Mouse (Mus musculus): ENCODE measurements at regions not wholly inside any gene's neighbourhood (a gene's known extent, or its start where the extent isn't known, plus 50 kb on each side); places are given as distances from the start of the nearest gene placed in this dataset.

- Histone ChIP-seq H3K4me3 (ENCODE audit: low read depth, low read length) (no peak overlapping the region), H3K36me3 (replicated peaks; ENCODE audit: control insufficient read depth, insufficient read depth, low read length) (no peaks in the 10 kb centered on the region), H3K27ac (ENCODE audit: low read depth) (no peak overlapping the region), H3K4me2 (ENCODE audit: low read depth, low read length) (no peak overlapping the region), H3K27me3 (ENCODE audit: control insufficient read depth, insufficient read depth, low read length) (no peaks in the 10 kb centered on the region), H3K4me1 (ENCODE audit: control insufficient read depth, insufficient read depth) (no peaks in the 10 kb centered on the region), H3K9me3 (replicated peaks; ENCODE audit: control insufficient read depth, low read length) (no peaks in the 10 kb centered on the region), H3K9ac (replicated peaks; ENCODE audit: low read depth, low read length) (no peak overlapping the region)
- DNase-seq (ENCODE audit: low spot score) (no peak), ATAC-seq (ENCODE audit: insufficient read depth, low read depth) (no peak; the same call in 1 of the 2 replicates)
- WGBS, result 64% methylated on average over 6 of the region's 6 CpGs
- TF ChIP-seq EP300 (IDR thresholded peaks at IDR 0.05; ENCODE audit: low read depth) (no peak), CTCF (IDR thresholded peaks at IDR 0.05; ENCODE audit: low read depth) (no peak)
Observed at GRCm38 (mm10) chr7:71837845-71838244, 468.6 kb downstream of the Mctp2 start.

DNA sequence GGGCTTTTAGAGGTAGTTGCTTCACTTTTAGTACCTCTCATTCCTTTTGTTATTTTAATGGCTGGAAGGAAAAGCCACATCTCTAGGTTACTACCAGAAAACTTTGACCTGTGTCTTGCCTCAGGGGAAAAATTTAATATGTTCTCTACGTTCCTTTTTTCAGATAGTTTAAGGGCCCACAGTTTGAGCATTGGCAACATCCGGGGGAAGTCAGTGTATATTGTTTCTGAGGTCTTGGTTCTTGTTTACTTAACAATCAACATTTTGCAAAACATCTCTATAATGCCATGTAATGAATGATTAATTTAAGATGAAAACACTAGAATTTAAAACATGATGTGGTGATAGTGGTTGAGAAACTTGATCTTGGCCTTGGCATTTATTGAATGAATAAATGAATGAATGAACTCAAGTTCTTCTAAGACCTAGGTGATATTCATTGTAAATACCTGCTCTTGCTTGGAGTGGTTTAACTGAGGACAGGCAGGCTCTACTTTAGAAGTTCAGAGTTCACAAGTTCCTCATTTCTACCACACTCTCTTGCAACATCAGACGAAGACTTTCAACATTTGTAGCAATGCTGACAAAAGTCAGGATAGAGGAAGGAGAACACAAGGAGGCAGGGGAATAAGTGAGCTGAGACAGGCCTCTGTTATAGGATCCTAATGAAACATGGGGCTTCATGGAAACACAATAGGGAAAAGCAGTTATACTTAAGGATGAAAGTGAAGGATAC is 474.4 kb downstream of the Mctp2 start:
- 76% methylated on average over 3 of the region's 3 CpGs for WGBS
- no peak for DNase-seq (ENCODE audit: low spot score)
- TF ChIP-seq EP300 (IDR thresholded peaks at IDR 0.05; ENCODE audit: low read depth), result no peak
- no peaks in the 10 kb centered on the region for H3K9me3 ChIP-seq (replicated peaks; ENCODE audit: control insufficient read depth, low read length)
- H3K27ac ChIP-seq (ENCODE audit: low read depth), result no peak overlapping the region
- H3K4me1 ChIP-seq (ENCODE audit: control insufficient read depth, insufficient read depth), result no peaks in the 10 kb centered on the region
- no peak overlapping the region for H3K4me3 ChIP-seq (ENCODE audit: low read depth, low read length)
- H3K36me3 ChIP-seq (replicated peaks; ENCODE audit: control insufficient read depth, insufficient read depth, low read length), result no peaks in the 10 kb centered on the region
- no peak for ATAC-seq (ENCODE audit: insufficient read depth, low read depth)
- H3K27me3 ChIP-seq (ENCODE audit: control insufficient read depth, insufficient read depth, low read length), result no peaks in the 10 kb centered on the region
- no peak overlapping the region for H3K9ac ChIP-seq (replicated peaks; ENCODE audit: low read depth, low read length)
- no peak overlapping the region for H3K4me2 ChIP-seq (ENCODE audit: low read depth, low read length)

DNA sequence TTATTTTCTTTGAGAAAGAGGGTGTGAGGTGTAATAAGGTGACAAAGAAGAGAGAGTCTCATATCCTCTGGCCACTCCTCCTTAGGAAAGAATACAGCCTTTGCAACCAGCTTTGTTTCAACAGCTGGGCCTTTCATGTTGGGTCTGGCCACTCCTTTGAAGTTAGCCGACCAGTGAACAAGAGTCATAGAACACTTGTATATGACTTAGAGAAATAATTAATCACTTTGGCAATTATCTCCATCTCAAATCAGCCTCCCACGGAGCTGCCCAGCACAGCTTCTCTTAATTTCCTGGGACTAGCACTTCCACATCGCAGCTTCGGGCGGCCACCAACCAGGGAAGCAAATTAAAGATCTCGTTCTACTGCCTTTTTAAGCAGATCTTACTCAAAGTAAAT is 476.8 kb downstream of the Mctp2 start:
- no peak for DNase-seq (ENCODE audit: low spot score)
- TF ChIP-seq CTCF (IDR thresholded peaks at IDR 0.05; ENCODE audit: low read depth) (no peak), EP300 (IDR thresholded peaks at IDR 0.05; ENCODE audit: low read depth) (no peak)
- no peaks in the 10 kb centered on the region for H3K36me3 ChIP-seq (replicated peaks; ENCODE audit: control insufficient read depth, insufficient read depth, low read length)
- H3K27me3 ChIP-seq (ENCODE audit: control insufficient read depth, insufficient read depth, low read length), result no peaks in the 10 kb centered on the region
- H3K27ac ChIP-seq (ENCODE audit: low read depth), result no peak overlapping the region
- H3K4me1 ChIP-seq (ENCODE audit: control insufficient read depth, insufficient read depth), result no peaks in the 10 kb centered on the region
- WGBS, result 82% methylated on average over 6 of the region's 6 CpGs
- no peak for ATAC-seq (ENCODE audit: insufficient read depth, low read depth)
- H3K9me3 ChIP-seq (replicated peaks; ENCODE audit: control insufficient read depth, low read length), result no peaks in the 10 kb centered on the region
- no peak overlapping the region for H3K9ac ChIP-seq (replicated peaks; ENCODE audit: low read depth, low read length)
- no peak overlapping the region for H3K4me3 ChIP-seq (ENCODE audit: low read depth, low read length)
- H3K4me2 ChIP-seq (ENCODE audit: low read depth, low read length), result no peak overlapping the region

GRCm38 (mm10) chr7:71816138-71816537 is 464.9 kb upstream of the Gm10295 start:
- no peak for TF ChIP-seq CTCF (IDR thresholded peaks at IDR 0.05; ENCODE audit: low read depth)
- no peak for TF ChIP-seq EP300 (IDR thresholded peaks at IDR 0.05; ENCODE audit: low read depth)
- H3K9ac ChIP-seq (replicated peaks; ENCODE audit: low read depth, low read length), result no peak overlapping the region
- no peaks in the 10 kb centered on the region for H3K9me3 ChIP-seq (replicated peaks; ENCODE audit: control insufficient read depth, low read length)
- no peak for DNase-seq (ENCODE audit: low spot score)
- 77% methylated on average over 11 of the region's 11 CpGs for WGBS
- no peak overlapping the region for H3K4me3 ChIP-seq (ENCODE audit: low read depth, low read length)
- no peak for ATAC-seq (ENCODE audit: insufficient read depth, low read depth)
- H3K4me1 ChIP-seq (ENCODE audit: control insufficient read depth, insufficient read depth), result no peaks in the 10 kb centered on the region
- H3K36me3 ChIP-seq (replicated peaks; ENCODE audit: control insufficient read depth, insufficient read depth, low read length), result no peaks in the 10 kb centered on the region
- H3K27ac ChIP-seq (ENCODE audit: low read depth), result no peak overlapping the region
- H3K27me3 ChIP-seq (ENCODE audit: control insufficient read depth, insufficient read depth, low read length), result no peaks in the 10 kb centered on the region
- no peak overlapping the region for H3K4me2 ChIP-seq (ENCODE audit: low read depth, low read length)

- TF ChIP-seq EP300 (IDR thresholded peaks at IDR 0.05; ENCODE audit: low read depth) (no peak), CTCF (IDR thresholded peaks at IDR 0.05; ENCODE audit: low read depth) (no peak)
Observed at GRCm38 (mm10) chr7:71794201-71794600, 442.9 kb upstream of the Gm10295 start.

DNA sequence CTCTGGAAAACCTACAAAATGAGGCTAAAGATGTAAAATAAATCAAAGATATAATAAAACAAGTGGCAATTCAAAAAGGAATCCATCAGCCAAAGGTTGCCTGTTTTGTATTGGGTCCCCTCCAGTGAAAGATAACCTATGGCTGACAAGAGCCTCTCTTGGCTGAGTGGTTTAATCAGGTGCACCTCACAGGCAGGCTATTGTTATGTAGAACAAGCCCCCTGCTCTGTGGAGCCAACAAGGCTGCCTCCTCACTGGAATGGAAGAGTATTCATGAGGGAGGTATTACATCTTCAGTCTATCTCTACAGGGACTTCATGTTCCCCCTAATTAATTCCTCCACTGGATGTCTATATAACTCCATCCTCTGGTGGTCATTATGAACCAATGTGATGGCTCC is 437.1 kb upstream of the Gm10295 start:
- Histone ChIP-seq H3K27me3 (ENCODE audit: control insufficient read depth, insufficient read depth, low read length) (no peaks in the 10 kb centered on the region), H3K36me3 (replicated peaks; ENCODE audit: control insufficient read depth, insufficient read depth, low read length) (no peaks in the 10 kb centered on the region), H3K4me2 (ENCODE audit: low read depth, low read length) (no peak overlapping the region), H3K4me3 (ENCODE audit: low read depth, low read length) (no peak overlapping the region), H3K4me1 (ENCODE audit: control insufficient read depth, insufficient read depth) (no peaks in the 10 kb centered on the region), H3K27ac (ENCODE audit: low read depth) (no peak overlapping the region), H3K9me3 (replicated peaks; ENCODE audit: control insufficient read depth, low read length) (no peaks in the 10 kb centered on the region), H3K9ac (replicated peaks; ENCODE audit: low read depth, low read length) (no peak overlapping the region)
- no peak for ATAC-seq (ENCODE audit: insufficient read depth, low read depth)
- no peak for TF ChIP-seq CTCF (IDR thresholded peaks at IDR 0.05; ENCODE audit: low read depth)
- TF ChIP-seq EP300 (IDR thresholded peaks at IDR 0.05; ENCODE audit: low read depth), result no peak
- DNase-seq (ENCODE audit: low spot score), result no peak

More at GRCm38 (mm10) chr7:71794201-71794600, 442.9 kb upstream of the Gm10295 start:
- Histone ChIP-seq H3K27ac (ENCODE audit: low read depth) (no peak overlapping the region), H3K36me3 (replicated peaks; ENCODE audit: control insufficient read depth, insufficient read depth, low read length) (no peaks in the 10 kb centered on the region), H3K4me1 (ENCODE audit: control insufficient read depth, insufficient read depth) (no peaks in the 10 kb centered on the region), H3K4me3 (ENCODE audit: low read depth, low read length) (no peak overlapping the region), H3K27me3 (ENCODE audit: control insufficient read depth, insufficient read depth, low read length) (no peaks in the 10 kb centered on the region), H3K9ac (replicated peaks; ENCODE audit: low read depth, low read length) (no peak overlapping the region), H3K9me3 (replicated peaks; ENCODE audit: control insufficient read depth, low read length) (no peaks in the 10 kb centered on the region), H3K4me2 (ENCODE audit: low read depth, low read length) (no peak overlapping the region)
- WGBS, result 44% methylated on average over 7 of the region's 7 CpGs
- ATAC-seq (ENCODE audit: insufficient read depth, low read depth) (no peak), DNase-seq (ENCODE audit: low spot score) (no peak)

All from heart, postnatal 0 days (tissue).